Mouse (Mus musculus): ENCODE results near the gene Bmpr1b. TPM values are rescaled to one million over a fixed set of nuclear protein-coding genes. Genes with fewer than 3 reads are reported as not detected.

Gene Bmpr1b
- polyA plus RNA-seq, 1 experiment = 0.34 TPM

GRCm38 (mm10) chr3:142113208-142113607 lies 56.0 kb downstream of the Bmpr1b start:
- Histone ChIP-seq H3K4me3 (ENCODE audit: insufficient read depth, poor library complexity, severe bottlenecking) (no peak overlapping the region), H3K79me2 (ENCODE audit: control insufficient read depth, insufficient read depth) (no peaks in the 10 kb centered on the region), H3ac (ENCODE audit: control insufficient read depth, insufficient read length, low read depth) (no peak overlapping the region), H3K79me3 (ENCODE audit: low read depth) (no peaks in the 10 kb centered on the region), H3K36me3 (ENCODE audit: control insufficient read depth, insufficient read depth) (no peaks in the 10 kb centered on the region), H3K27me3 (ENCODE audit: control insufficient read depth, insufficient read depth, insufficient read length) (no peaks in the 10 kb centered on the region)
- no peak for TF ChIP-seq MYOD1 (IDR thresholded peaks at IDR 0.05; ENCODE audit: control insufficient read depth, insufficient read length, low read depth)
- TF ChIP-seq MYOG (IDR thresholded peaks at IDR 0.05; ENCODE audit: control insufficient read depth, extremely low read depth, insufficient read length) = no peak
- TF ChIP-seq CTCF (IDR thresholded peaks at IDR 0.05; ENCODE audit: control insufficient read depth, insufficient read depth, insufficient read length) = no peak
- TF ChIP-seq MAX (IDR thresholded peaks at IDR 0.05) = no peak
- no peak for TF ChIP-seq CEBPB (IDR thresholded peaks at IDR 0.05; ENCODE audit: low read depth)
- no peak for TF ChIP-seq FOSL1 (IDR thresholded peaks at IDR 0.05; ENCODE audit: insufficient read depth, low read length, poor library complexity, severe bottlenecking)

- H3K27me3 ChIP-seq (ENCODE audit: control insufficient read depth, insufficient read depth, insufficient read length) = no peaks in the 10 kb centered on the region
- no peak overlapping the region for H3K4me3 ChIP-seq (ENCODE audit: insufficient read depth, poor library complexity, severe bottlenecking)
- H3K36me3 ChIP-seq (ENCODE audit: control insufficient read depth, insufficient read depth) = no peaks in the 10 kb centered on the region
- no peaks in the 10 kb centered on the region for H3K79me2 ChIP-seq (ENCODE audit: control insufficient read depth, insufficient read depth)
- no peak overlapping the region for H3ac ChIP-seq (ENCODE audit: control insufficient read depth, insufficient read length, low read depth)
- H3K79me3 ChIP-seq (ENCODE audit: low read depth) = no peaks in the 10 kb centered on the region
- TF ChIP-seq USF1 (IDR thresholded peaks at IDR 0.05; ENCODE audit: low read depth) (no peak), CEBPB (IDR thresholded peaks at IDR 0.05; ENCODE audit: low read depth) (no peak), MYOD1 (IDR thresholded peaks at IDR 0.05; ENCODE audit: control insufficient read depth, insufficient read length, low read depth) (no peak), CTCF (IDR thresholded peaks at IDR 0.05; ENCODE audit: control insufficient read depth, insufficient read depth, insufficient read length) (no peak), MAX (IDR thresholded peaks at IDR 0.05) (no peak), MYOG (IDR thresholded peaks at IDR 0.05; ENCODE audit: control insufficient read depth, extremely low read depth, insufficient read length) (no peak), FOSL1 (IDR thresholded peaks at IDR 0.05; ENCODE audit: insufficient read depth, low read length, poor library complexity, severe bottlenecking) (no peak)
Observed at GRCm38 (mm10) chr3:142106227-142106626, 63.0 kb downstream of the Bmpr1b start.

- no peaks in the 10 kb centered on the region for H3K79me3 ChIP-seq (ENCODE audit: low read depth)
- H3K79me2 ChIP-seq (ENCODE audit: control insufficient read depth, insufficient read depth) = no peaks in the 10 kb centered on the region
- no peaks in the 10 kb centered on the region for H3K36me3 ChIP-seq (ENCODE audit: control insufficient read depth, insufficient read depth)
- no peak for TF ChIP-seq CEBPB (IDR thresholded peaks at IDR 0.05; ENCODE audit: low read depth)
- H3K4me3 ChIP-seq (ENCODE audit: insufficient read depth, poor library complexity, severe bottlenecking) = no peak overlapping the region
- no peak overlapping the region for H3ac ChIP-seq (ENCODE audit: control insufficient read depth, insufficient read length, low read depth)
- no peaks in the 10 kb centered on the region for H3K27me3 ChIP-seq (ENCODE audit: control insufficient read depth, insufficient read depth, insufficient read length)
Observed at GRCm38 (mm10) chr3:142104027-142104805, 65.0 kb downstream of the Bmpr1b start.

- Histone ChIP-seq H3K27me3 (ENCODE audit: control insufficient read depth, insufficient read depth, insufficient read length) (no peaks in the 10 kb centered on the region), H3K79me2 (ENCODE audit: control insufficient read depth, insufficient read depth) (no peaks in the 10 kb centered on the region), H3K36me3 (ENCODE audit: control insufficient read depth, insufficient read depth) (no peaks in the 10 kb centered on the region), H3K4me3 (ENCODE audit: insufficient read depth, poor library complexity, severe bottlenecking) (no peak overlapping the region), H3ac (ENCODE audit: control insufficient read depth, insufficient read length, low read depth) (no peak overlapping the region), H3K79me3 (ENCODE audit: low read depth) (no peaks in the 10 kb centered on the region)
- TF ChIP-seq MYOG (IDR thresholded peaks at IDR 0.05; ENCODE audit: control insufficient read depth, extremely low read depth, insufficient read length) (no peak), MYOD1 (IDR thresholded peaks at IDR 0.05; ENCODE audit: control insufficient read depth, insufficient read length, low read depth) (no peak), CTCF (IDR thresholded peaks at IDR 0.05; ENCODE audit: control insufficient read depth, insufficient read depth, insufficient read length) (no peak), USF1 (IDR thresholded peaks at IDR 0.05; ENCODE audit: low read depth) (no peak), FOSL1 (IDR thresholded peaks at IDR 0.05; ENCODE audit: insufficient read depth, low read length, poor library complexity, severe bottlenecking) (no peak), CEBPB (IDR thresholded peaks at IDR 0.05; ENCODE audit: low read depth) (no peak), MAX (IDR thresholded peaks at IDR 0.05) (no peak)
Observed at GRCm38 (mm10) chr3:142103622-142104021, 65.6 kb downstream of the Bmpr1b start.

- no peak for TF ChIP-seq USF1 (IDR thresholded peaks at IDR 0.05; ENCODE audit: low read depth)
- TF ChIP-seq MYOG (IDR thresholded peaks at IDR 0.05; ENCODE audit: control insufficient read depth, extremely low read depth, insufficient read length) = no peak
- no peak for TF ChIP-seq MYOD1 (IDR thresholded peaks at IDR 0.05; ENCODE audit: control insufficient read depth, insufficient read length, low read depth)
- Histone ChIP-seq H3K79me2 (ENCODE audit: control insufficient read depth, insufficient read depth) (no peaks in the 10 kb centered on the region), H3ac (ENCODE audit: control insufficient read depth, insufficient read length, low read depth) (no peak overlapping the region), H3K27me3 (ENCODE audit: control insufficient read depth, insufficient read depth, insufficient read length) (no peaks in the 10 kb centered on the region), H3K36me3 (ENCODE audit: control insufficient read depth, insufficient read depth) (no peaks in the 10 kb centered on the region), H3K79me3 (ENCODE audit: low read depth) (no peaks in the 10 kb centered on the region), H3K4me3 (ENCODE audit: insufficient read depth, poor library complexity, severe bottlenecking) (no peak overlapping the region)
Observed at GRCm38 (mm10) chr3:142099151-142099550, 70.1 kb downstream of the Bmpr1b start.

- Histone ChIP-seq H3K27me3 (ENCODE audit: control insufficient read depth, insufficient read depth, insufficient read length) (no peaks in the 10 kb centered on the region), H3ac (ENCODE audit: control insufficient read depth, insufficient read length, low read depth) (no peak overlapping the region), H3K79me3 (ENCODE audit: low read depth) (no peaks in the 10 kb centered on the region), H3K79me2 (ENCODE audit: control insufficient read depth, insufficient read depth) (no peaks in the 10 kb centered on the region), H3K4me3 (ENCODE audit: insufficient read depth, poor library complexity, severe bottlenecking) (no peak overlapping the region), H3K36me3 (ENCODE audit: control insufficient read depth, insufficient read depth) (no peaks in the 10 kb centered on the region)
- TF ChIP-seq FOSL1 (IDR thresholded peaks at IDR 0.05; ENCODE audit: insufficient read depth, low read length, poor library complexity, severe bottlenecking) = no peak
- TF ChIP-seq MYOG (IDR thresholded peaks at IDR 0.05; ENCODE audit: control insufficient read depth, extremely low read depth, insufficient read length) = no peak
- no peak for TF ChIP-seq MYOD1 (IDR thresholded peaks at IDR 0.05; ENCODE audit: control insufficient read depth, insufficient read length, low read depth)
- no peak for TF ChIP-seq MAX (IDR thresholded peaks at IDR 0.05)
- no peak for TF ChIP-seq USF1 (IDR thresholded peaks at IDR 0.05; ENCODE audit: low read depth)
- no peak for TF ChIP-seq CTCF (IDR thresholded peaks at IDR 0.05; ENCODE audit: control insufficient read depth, insufficient read depth, insufficient read length)
- TF ChIP-seq CEBPB (IDR thresholded peaks at IDR 0.05; ENCODE audit: low read depth) = no peak
Observed at GRCm38 (mm10) chr3:142094049-142094448, 75.2 kb downstream of the Bmpr1b start.

Data from C2C12 (cell line).